Mouse (Mus musculus): ENCODE measurements around the gene Unc13a.

GRCm38 (mm10) chr8:71682832-71683231, 11.3 kb upstream of the Unc13a start:
- TF ChIP-seq POLR2A (IDR thresholded peaks at IDR 0.05; ENCODE audit: low read depth, low read length) (no peak), CTCF (IDR thresholded peaks at IDR 0.05; ENCODE audit: extremely low read depth, insufficient read depth, insufficient read length, insufficient replicate concordance) (no peak)
